Mouse (Mus musculus) olfactory bulb, adult 2 months (tissue): ENCODE measurements around the gene Ntn5.

Experiments
- CTCF ChIP-seq: fragments of 200-500 bp; IDR thresholded peaks from 2 replicates; pipeline ENCODE4 v1.5.1; 2012; ENCODE audit warnings: low read depth, mild to moderate bottlenecking, low read length, moderate library complexity; ENCODE audit not compliant: insufficient read depth
- POLR2A ChIP-seq: fragments of 200-500 bp; IDR thresholded peaks from 2 replicates; pipeline ENCODE4 v1.6.1; 2012; ENCODE audit warnings: mild to moderate bottlenecking, low read depth, low read length, moderate library complexity; ENCODE audit not compliant: insufficient read depth

DNA sequence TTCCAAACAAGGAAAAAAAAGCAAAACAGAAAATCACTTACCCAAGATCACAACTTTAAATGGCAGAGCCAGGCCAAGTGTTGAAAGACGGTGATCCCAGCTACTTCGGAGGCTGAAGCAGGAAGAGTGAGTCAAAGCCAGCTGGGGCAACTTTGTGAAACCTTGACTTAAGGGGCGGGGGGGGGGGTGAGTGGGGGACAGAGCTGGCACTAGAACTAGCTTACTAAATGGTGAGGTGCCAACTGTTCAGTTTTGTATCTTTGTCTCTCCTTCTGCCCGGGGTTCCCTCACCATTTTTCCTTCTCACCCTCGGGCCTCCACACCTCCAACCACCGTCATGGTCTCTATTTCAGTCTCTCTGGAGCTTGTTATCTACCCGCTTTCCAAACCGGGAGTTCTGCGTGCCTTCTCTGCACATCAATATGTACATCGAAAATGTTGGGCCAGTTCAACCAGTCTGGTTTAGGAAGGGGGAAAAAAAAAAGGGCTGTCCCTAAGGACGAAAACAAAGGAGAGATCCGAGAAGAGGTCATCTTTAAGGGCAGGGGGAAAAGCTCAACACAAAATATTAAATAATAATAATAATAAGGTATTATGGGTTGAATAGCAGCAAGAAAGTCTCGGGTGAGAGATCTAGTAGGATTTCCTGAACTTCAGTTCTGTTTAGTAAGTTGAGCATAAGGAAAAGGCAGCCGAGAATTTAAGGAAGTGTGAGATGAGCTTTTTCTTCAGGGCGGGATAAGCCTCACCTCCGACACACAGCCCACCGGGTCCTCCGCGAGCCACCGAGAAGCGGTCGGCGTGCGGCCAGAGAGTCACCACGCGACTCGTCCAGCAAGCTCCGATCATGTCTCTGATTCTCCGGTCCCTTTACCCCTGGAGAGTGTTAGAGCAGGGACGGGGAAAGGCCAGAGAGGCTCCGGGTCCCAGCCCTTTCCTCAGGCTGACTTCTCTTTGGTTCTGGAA lies 33.4 kb downstream of the Ntn5 start:
- TF ChIP-seq CTCF (no peak), POLR2A (no peak)
